8 mouse cellular contexts compared by ENCODE assay signal in genomic region chr13:12519955-12520584, GRCm38 (mm10). TPM values are rescaled to one million over a fixed set of nuclear protein-coding genes. Genes with fewer than 3 reads are reported as not detected.
A peak's percentile ranks its signal among the peaks of the same experiment; 100 is the strongest.
DNase-seq lines count a peak whose midpoint lies in the region; ATAC-seq lines count a peak whose summit lies in the region.

Gene Edaradd (minus strand): TSS chr13:12520438.

- peak within 1 kb of the TSS; percentile 53 for H3K4me3 ChIP-seq in intestine, embryonic 16.5 days (ENCODE audit: low read length)
- peak within 1 kb of the TSS; percentile 54 for H3K4me3 ChIP-seq in midbrain, embryonic 14.5 days (replicated peaks; ENCODE audit: low read depth, low read length)

- H3K27me3 ChIP-seq in intestine, embryonic 16.5 days (replicated peaks; ENCODE audit: control insufficient read depth, insufficient read depth, low read length) = 0 out of 2 replicates have a peak, but pooled peaks cover 5% of the 10 kb centered on the region
- peaks cover 10% of the 10 kb centered on the region for H3K27me3 ChIP-seq in midbrain, embryonic 14.5 days (ENCODE audit: control insufficient read depth, insufficient read depth, low read length)

- 0 out of 2 replicates have a peak, but pooled peaks have one; percentile 36 for ATAC-seq in cerebellum, adult (ENCODE audit: insufficient number of reproducible peaks, low FRiP score, low TSS enrichment)
- peak; percentile 89 for ATAC-seq in intestine, embryonic 16.5 days
- ATAC-seq in midbrain, embryonic 14.5 days (ENCODE audit: low FRiP score, low TSS enrichment) = peak; percentile 74

- H3K9ac ChIP-seq in intestine, embryonic 16.5 days (ENCODE audit: low read depth, low read length) = peak within 1 kb of the TSS; percentile 73
- H3K9ac ChIP-seq in midbrain, embryonic 14.5 days (replicated peaks; ENCODE audit: low read length) = peak within 1 kb of the TSS; percentile 55

- DNase-seq in cerebellum, adult 9-10 months = no peak
- DNase-seq in embryo, embryonic 11.5 days (ENCODE audit: low read depth, low spot score) = peak; percentile 47
- DNase-seq in heart, adult 18-20 months = peak; percentile 63 to 65
- peak; percentile 53 for DNase-seq in liver
- peak; percentile 80 for DNase-seq in midbrain, embryonic 14.5 days
- peak; percentile 18 to 47 for DNase-seq in spleen, postnatal 14 days (ENCODE audit: low spot score in 2 of 2)

- no peaks in the 10 kb centered on the region for H3K9me3 ChIP-seq in intestine, embryonic 16.5 days (ENCODE audit: control insufficient read depth, low read length)
- H3K9me3 ChIP-seq in midbrain, embryonic 14.5 days (ENCODE audit: control insufficient read depth, low read length) = no peaks in the 10 kb centered on the region

- WGBS in intestine, embryonic 16.5 days = under 1% methylated on average over 35 of the region's 35 CpGs
- WGBS in midbrain, embryonic 14.5 days = under 1% methylated on average over 35 of the region's 35 CpGs

- H3K27ac ChIP-seq in intestine, embryonic 16.5 days (ENCODE audit: low read length) = peak within 1 kb of the TSS; percentile 18; the same call in 1 of the 2 replicates
- H3K27ac ChIP-seq in midbrain, embryonic 14.5 days (replicated peaks; ENCODE audit: low read depth, low read length) = no peak within 1 kb of the TSS

- H3K4me1 ChIP-seq in intestine, embryonic 16.5 days (ENCODE audit: control insufficient read depth, insufficient read depth, low read length) = no peaks in the 10 kb centered on the region; the same call in 1 of the 2 replicates
- no peaks in the 10 kb centered on the region for H3K4me1 ChIP-seq in midbrain, embryonic 14.5 days (ENCODE audit: control insufficient read depth, insufficient read depth, low read length)

- peak within 1 kb of the TSS; percentile 88 for H3K4me2 ChIP-seq in intestine, embryonic 16.5 days (ENCODE audit: low read depth, low read length)
- peak within 1 kb of the TSS; percentile 98 for H3K4me2 ChIP-seq in midbrain, embryonic 14.5 days (ENCODE audit: low read length)

- H3K36me3 ChIP-seq in intestine, embryonic 16.5 days (ENCODE audit: control insufficient read depth, insufficient read depth, low read length) = no peaks in the 10 kb centered on the region
- H3K36me3 ChIP-seq in midbrain, embryonic 14.5 days (ENCODE audit: control insufficient read depth, insufficient read depth, low read length) = no peaks in the 10 kb centered on the region

RNA-seq across cellular contexts. Expression of gene Edaradd, which starts in this region (rescaled TPM):
- under 1 TPM; 0.05 to 0.13 TPM for total RNA-seq in heart, adult 18-20 months (2021)
- polyA plus RNA-seq in intestine, embryonic 16.5 days (2015; fragmentation: Nextera tagmentation; extraction: Ambion mirVana) = 1.7 TPM in 2 replicates
- polyA plus RNA-seq in midbrain, embryonic 14.5 days (2014; fragmentation: Nextera tagmentation; extraction: Ambion mirVana) = 1.1 and 1.3 TPM in 2 replicates

Comparison
In these comparisons a context has a peak if more than half of its experiments do, and no peak if none do; other contexts are left out.
1. Peak in DNase-seq in heart, adult 18-20 months; RNA of the gene not detected or under 1 TPM.
2. ATAC-seq: peak in every context shown above with its lines; median percentile 89 in intestine, embryonic 16.5 days; 74 in midbrain, embryonic 14.5 days; 36 in cerebellum, adult.